20 mouse cellular contexts compared by ENCODE assay signal in genomic region chr8:45587011-45587410, GRCm38 (mm10).
DNase-seq lines count a peak whose midpoint lies in the region; ATAC-seq and TF ChIP-seq lines count a peak whose summit lies in the region.
"Had no signal": no experiment of that assay in that cellular context is flagged by ENCODE, and none has a peak within 500 bp of the region (broad histone marks: within the 10 kb centered on the region; RNA-seq: fewer than 3 reads in every experiment).

No protein-coding gene starts in this region.

- peak overlapping the region; percentile 10; the same call in 1 of the 2 replicates for H3K27ac ChIP-seq in hindbrain, embryonic 14.5 days
- no peak overlapping the region for H3K27ac ChIP-seq in hindbrain, embryonic 10.5 days
- H3K27ac ChIP-seq in midbrain, embryonic 12.5 days (replicated peaks): 0 out of 2 replicates have a peak overlapping the region, but pooled peaks have one; percentile 54
- no peak overlapping the region for H3K27ac ChIP-seq in midbrain, embryonic 15.5 days
- no peak overlapping the region for H3K27ac ChIP-seq in hindbrain, postnatal 0 days
- H3K27ac ChIP-seq: embryonic facial prominence, embryonic 12.5 days; limb, embryonic 13.5 days; liver, embryonic 13.5 days had no signal

- H3K36me3 ChIP-seq in hindbrain, embryonic 14.5 days (replicated peaks; ENCODE audit: control insufficient read depth, insufficient read depth): no peaks in the 10 kb centered on the region
- no peaks in the 10 kb centered on the region for H3K36me3 ChIP-seq in hindbrain, embryonic 10.5 days
- no peaks in the 10 kb centered on the region for H3K36me3 ChIP-seq in midbrain, embryonic 12.5 days
- no peaks in the 10 kb centered on the region for H3K36me3 ChIP-seq in midbrain, embryonic 15.5 days (replicated peaks)
- no peaks in the 10 kb centered on the region for H3K36me3 ChIP-seq in hindbrain, postnatal 0 days (ENCODE audit: insufficient read depth, low read length)
- H3K36me3 ChIP-seq: embryonic facial prominence, embryonic 12.5 days; limb, embryonic 13.5 days; liver, embryonic 13.5 days had no signal

- H3K9me3 ChIP-seq in hindbrain, embryonic 14.5 days (ENCODE audit: control insufficient read depth, low read length): no peaks in the 10 kb centered on the region
- H3K9me3 ChIP-seq in hindbrain, embryonic 10.5 days: no peaks in the 10 kb centered on the region
- no peaks in the 10 kb centered on the region for H3K9me3 ChIP-seq in midbrain, embryonic 12.5 days
- H3K9me3 ChIP-seq in midbrain, embryonic 15.5 days: no peaks in the 10 kb centered on the region
- H3K9me3 ChIP-seq in hindbrain, postnatal 0 days (ENCODE audit: low read length): no peaks in the 10 kb centered on the region
- H3K9me3 ChIP-seq: embryonic facial prominence, embryonic 12.5 days; limb, embryonic 13.5 days; liver, embryonic 13.5 days had no signal

- no peak for DNase-seq in hindbrain, embryonic 14.5 days (ENCODE audit: low spot score)
- DNase-seq in hindbrain, embryonic 10.5 days (ENCODE audit: low spot score): no peak
- peak; percentile 75 for DNase-seq in brain, adult 2 months (ENCODE audit: low read depth, low spot score)
- DNase-seq in hindbrain, postnatal 0 days (ENCODE audit: low spot score): no peak
- no peak for DNase-seq in B cell, adult 2 months
- DNase-seq: adrenal gland, adult 8-10 months; cerebellum, adult 9-10 months; kidney, adult 2 months; kidney, postnatal 14 days; liver, embryonic 13.5 days; lung, embryonic 14.5 days; lung, postnatal 36 days; thymus, postnatal 25 days had no signal

- ATAC-seq in hindbrain, embryonic 14.5 days (ENCODE audit: low FRiP score): no peak
- no peak for ATAC-seq in midbrain, embryonic 12.5 days (ENCODE audit: low FRiP score, low read depth)
- no peak for ATAC-seq in midbrain, embryonic 15.5 days (replicated peaks)
- ATAC-seq in hindbrain, postnatal 0 days: 0 out of 2 replicates have a peak, but pooled peaks have one; percentile 49
- ATAC-seq: CD4-positive, CD25-positive, alpha-beta regulatory T cell, adult 4 months; forebrain, embryonic 14.5 days; Patski had no signal

- no peak for TF ChIP-seq CTCF in hindbrain, postnatal 0 days (IDR thresholded peaks at IDR 0.05; ENCODE audit: low read depth)

- H3K4me3 ChIP-seq in hindbrain, embryonic 14.5 days (replicated peaks; ENCODE audit: low read length): no peak overlapping the region
- H3K4me3 ChIP-seq in hindbrain, embryonic 10.5 days: no peak overlapping the region
- H3K4me3 ChIP-seq in midbrain, embryonic 12.5 days: no peak overlapping the region
- no peak overlapping the region for H3K4me3 ChIP-seq in midbrain, embryonic 15.5 days
- no peak overlapping the region for H3K4me3 ChIP-seq in hindbrain, postnatal 0 days (ENCODE audit: low read length)
- H3K4me3 ChIP-seq: embryonic facial prominence, embryonic 12.5 days; limb, embryonic 13.5 days; liver, embryonic 13.5 days had no signal

- peaks cover 14% of the 10 kb centered on the region; the same call in 1 of the 2 replicates for H3K4me1 ChIP-seq in hindbrain, embryonic 14.5 days (replicated peaks; ENCODE audit: control insufficient read depth, insufficient read depth, low read length)
- H3K4me1 ChIP-seq in hindbrain, embryonic 10.5 days (replicated peaks): no peaks in the 10 kb centered on the region
- peaks cover 13% of the 10 kb centered on the region; the same call in 1 of the 2 replicates for H3K4me1 ChIP-seq in midbrain, embryonic 12.5 days
- H3K4me1 ChIP-seq in midbrain, embryonic 15.5 days: 0 out of 2 replicates have a peak, but pooled peaks cover 6% of the 10 kb centered on the region
- no peaks in the 10 kb centered on the region for H3K4me1 ChIP-seq in hindbrain, postnatal 0 days (ENCODE audit: insufficient read depth, low read length)
- H3K4me1 ChIP-seq: embryonic facial prominence, embryonic 12.5 days; limb, embryonic 13.5 days; liver, embryonic 13.5 days had no signal

- 91% methylated on average over 9 of the region's 9 CpGs for WGBS in hindbrain, embryonic 14.5 days
- 97% methylated on average over 9 of the region's 9 CpGs for WGBS in hindbrain, embryonic 10.5 days
- 93% methylated on average over 9 of the region's 9 CpGs for WGBS in midbrain, embryonic 12.5 days
- WGBS in midbrain, embryonic 15.5 days: 92% methylated on average over 9 of the region's 9 CpGs
- WGBS in hindbrain, postnatal 0 days: 88% methylated on average over 9 of the region's 9 CpGs

- no peak overlapping the region for H3K4me2 ChIP-seq in hindbrain, embryonic 14.5 days (replicated peaks)
- no peak overlapping the region for H3K4me2 ChIP-seq in midbrain, embryonic 12.5 days (replicated peaks)
- H3K4me2 ChIP-seq in midbrain, embryonic 15.5 days: no peak overlapping the region
- no peak overlapping the region for H3K4me2 ChIP-seq in hindbrain, postnatal 0 days (ENCODE audit: low read depth, low read length)
- H3K4me2 ChIP-seq: embryonic facial prominence, embryonic 12.5 days; limb, embryonic 13.5 days; liver, embryonic 13.5 days; lung, embryonic 14.5 days had no signal

- no peak overlapping the region for H3K9ac ChIP-seq in hindbrain, embryonic 14.5 days
- H3K9ac ChIP-seq in midbrain, embryonic 12.5 days (replicated peaks): no peak overlapping the region
- no peak overlapping the region for H3K9ac ChIP-seq in midbrain, embryonic 15.5 days
- H3K9ac ChIP-seq in hindbrain, postnatal 0 days (replicated peaks; ENCODE audit: low read length): no peak overlapping the region
- H3K9ac ChIP-seq: embryonic facial prominence, embryonic 12.5 days; limb, embryonic 13.5 days; liver, embryonic 13.5 days; lung, embryonic 14.5 days had no signal

- H3K27me3 ChIP-seq in hindbrain, embryonic 14.5 days (ENCODE audit: control insufficient read depth, insufficient read depth, low read length): no peaks in the 10 kb centered on the region
- H3K27me3 ChIP-seq in hindbrain, embryonic 10.5 days (ENCODE audit: insufficient read depth, poor library complexity, severe bottlenecking): no peaks in the 10 kb centered on the region
- no peaks in the 10 kb centered on the region for H3K27me3 ChIP-seq in midbrain, embryonic 12.5 days
- no peaks in the 10 kb centered on the region for H3K27me3 ChIP-seq in midbrain, embryonic 15.5 days (replicated peaks)
- H3K27me3 ChIP-seq in hindbrain, postnatal 0 days (ENCODE audit: insufficient read depth, low read length): no peaks in the 10 kb centered on the region
- H3K27me3 ChIP-seq: embryonic facial prominence, embryonic 12.5 days; limb, embryonic 13.5 days; liver, embryonic 13.5 days; Patski had no signal

Comparison
In these comparisons a context has a peak if more than half of its experiments do, and no peak if none do; other contexts are left out.
1. H3K27ac ChIP-seq: peak in hindbrain, embryonic 14.5 days (single experiment) and midbrain, embryonic 12.5 days (single experiment); none in hindbrain, embryonic 10.5 days (single experiment), midbrain, embryonic 15.5 days (single experiment) and hindbrain, postnatal 0 days (single experiment).